Mouse (Mus musculus): ENCODE results near the gene Camta1. TPM values are rescaled to one million over a fixed set of nuclear protein-coding genes. Genes with fewer than 3 reads are reported as not detected.
A peak's percentile ranks its signal among the peaks of the same experiment; 100 is the strongest.

Camta1 gene
- total RNA-seq, 2 experiments from 2014 or later: 193 to 222 TPM

GRCm38 (mm10) chr4:151133760-151134159, 727.9 kb downstream of the Camta1 start:
- no peak for DNase-seq (ENCODE audit: low spot score in 2 of 2)
- intact Hi-C loops (cut with DNase I): no loop called here

GRCm38 (mm10) chr4:151132493-151132892, 729.2 kb downstream of the Camta1 start:
- no peak for DNase-seq (ENCODE audit: low spot score in 2 of 2)
- intact Hi-C loops (cut with DNase I): no loop called here

- intact Hi-C loops (cut with DNase I): no loop called here
- no peak for DNase-seq (ENCODE audit: low spot score in 2 of 2)
Observed at GRCm38 (mm10) chr4:151130756-151131490, 730.8 kb downstream of the Camta1 start.

GRCm38 (mm10) chr4:151129725-151130557, 731.7 kb downstream of the Camta1 start:
- peak in 1 of 2 experiments; percentile 57 for DNase-seq (ENCODE audit: low spot score in 2 of 2)
- intact Hi-C loops (cut with DNase I): loop anchor here (1.0 to 5.0 kb wide), 2 partner anchors 22 to 88 kb away; partner anchors contain the start of gene Per3

GRCm38 (mm10) chr4:151128641-151129541, 732.8 kb downstream of the Camta1 start:
- DNase-seq (ENCODE audit: low spot score in 2 of 2): peak; percentile 87 to 90

GRCm38 (mm10) chr4:151127636-151128548, 733.8 kb downstream of the Camta1 start:
- no peak for DNase-seq (ENCODE audit: low spot score in 2 of 2)
- intact Hi-C loops (cut with DNase I): loop anchor here (5.0 kb wide), 1 partner anchor 86 kb away; the partner anchor contains the start of gene Per3

More at GRCm38 (mm10) chr4:151128641-151129541, 732.8 kb downstream of the Camta1 start:
- intact Hi-C loops (cut with DNase I): loop anchor here (1.0 to 5.0 kb wide), 2 partner anchors 21 to 87 kb away; partner anchors contain the start of gene Per3

- no peak for DNase-seq (ENCODE audit: low spot score in 2 of 2)
- intact Hi-C loops (cut with DNase I): no loop called here
Observed at GRCm38 (mm10) chr4:151118883-151119282, 742.8 kb downstream of the Camta1 start.

- peak in 1 of 2 experiments; percentile 80 for DNase-seq (ENCODE audit: low spot score in 2 of 2)
- intact Hi-C loops (cut with DNase I): no loop called here
Observed at GRCm38 (mm10) chr4:151114574-151114973, 747.1 kb downstream of the Camta1 start.

GRCm38 (mm10) chr4:151111226-151111625, 750.5 kb downstream of the Camta1 start:
- no peak for DNase-seq (ENCODE audit: low spot score in 2 of 2)
- intact Hi-C loops (cut with DNase I): no loop called here

GRCm38 (mm10) chr4:151108834-151109241, 752.8 kb downstream of the Camta1 start:
- intact Hi-C loops (cut with DNase I): loop anchor here (1.0 kb wide), 1 partner anchor 20 kb away; no protein-coding TSS in a partner anchor

GRCm38 (mm10) chr4:151108028-151108771, 753.5 kb downstream of the Camta1 start:
- peak; percentile 90 to 93 for DNase-seq (ENCODE audit: low spot score in 2 of 2)
- intact Hi-C loops (cut with DNase I): loop anchor here (1.0 kb wide), 1 partner anchor 21 kb away; no protein-coding TSS in a partner anchor

More at GRCm38 (mm10) chr4:151108834-151109241, 752.8 kb downstream of the Camta1 start:
- no peak for DNase-seq (ENCODE audit: low spot score in 2 of 2)

GRCm38 (mm10) chr4:151107131-151108001, 754.3 kb downstream of the Camta1 start:
- intact Hi-C loops (cut with DNase I): loop anchor here (1.0 kb wide), 1 partner anchor 22 kb away; no protein-coding TSS in a partner anchor

GRCm38 (mm10) chr4:151106468-151106867, 755.2 kb downstream of the Camta1 start:
- DNase-seq (ENCODE audit: low spot score in 2 of 2): no peak
- intact Hi-C loops (cut with DNase I): no loop called here

More at GRCm38 (mm10) chr4:151107131-151108001, 754.3 kb downstream of the Camta1 start:
- peak; percentile 69 to 71 for DNase-seq (ENCODE audit: low spot score in 2 of 2)

GRCm38 (mm10) chr4:151105886-151106285, 755.8 kb downstream of the Camta1 start:
- intact Hi-C loops (cut with DNase I): no loop called here
- DNase-seq (ENCODE audit: low spot score in 2 of 2): no peak

GRCm38 (mm10) chr4:151104147-151104546, 757.5 kb downstream of the Camta1 start:
- intact Hi-C loops (cut with DNase I): no loop called here
- DNase-seq (ENCODE audit: low spot score in 2 of 2): no peak

GRCm38 (mm10) chr4:151103646-151104045, 758.0 kb downstream of the Camta1 start:
- intact Hi-C loops (cut with DNase I): no loop called here
- DNase-seq (ENCODE audit: low spot score in 2 of 2): peak; percentile 27 to 57
